Mouse (Mus musculus): ENCODE data around the gene Xylb.

DNA sequence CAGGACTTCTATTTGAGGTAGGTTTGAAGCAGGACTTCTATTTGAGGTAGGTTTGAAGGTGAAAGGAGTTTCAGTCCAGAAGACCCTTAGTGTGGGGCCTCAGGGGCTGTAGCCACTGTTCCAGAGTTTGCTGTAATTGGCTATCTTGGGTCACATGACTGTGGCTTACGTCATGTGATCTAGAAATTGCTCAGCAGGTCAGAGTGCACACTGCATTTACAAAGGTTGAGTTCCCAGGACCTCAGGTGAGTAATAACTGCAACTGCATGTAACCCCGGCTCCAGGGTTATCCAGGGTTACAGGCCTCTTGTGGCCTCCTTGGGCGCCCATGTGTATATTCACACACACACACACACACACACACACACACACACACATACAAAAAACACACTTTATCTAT is 11.2 kb downstream of the Xylb start:
- TF ChIP-seq CTCF (IDR thresholded peaks at IDR 0.05; ENCODE audit: extremely low read depth, insufficient read depth, insufficient read length, insufficient replicate concordance) (no peak), POLR2A (IDR thresholded peaks at IDR 0.05; ENCODE audit: low read depth, low read length) (no peak)
